Mouse (Mus musculus) midbrain, embryonic 15.5 days (tissue): ENCODE results near the gene Dhx32. TPM values are rescaled to one million over a fixed set of nuclear protein-coding genes. Genes with fewer than 3 reads are reported as not detected.
A peak's percentile ranks its signal among the peaks of the same experiment; 100 is the strongest.

Experiments used
- ATAC-seq: fragments of 200-750 bp; cut with Nextera tagmentation; replicated peaks from 2 replicates; pipeline ENCODE4 v1.8.0; 2017; ENCODE audit warnings: moderate TSS enrichment
- H3K27ac ChIP-seq: fragments of 300-500 bp; sonication (generic); 2 replicates; pipeline ENCODE4 v1.5.1; 2015; ENCODE audit warnings: mild to moderate bottlenecking, inconsistent platforms
- H3K27me3 ChIP-seq: fragments of 300-500 bp; sonication (generic); replicated peaks from 2 replicates; pipeline ENCODE4 v1.6.1; 2015; ENCODE audit warnings: inconsistent platforms
- H3K36me3 ChIP-seq: fragments of 300-500 bp; sonication (generic); replicated peaks from 2 replicates; pipeline ENCODE4 v1.6.1; 2015; ENCODE audit warnings: inconsistent platforms
- H3K4me1 ChIP-seq: fragments of 300-500 bp; sonication (generic); 2 replicates; pipeline ENCODE4 v1.6.1; 2015; ENCODE audit warnings: inconsistent platforms
- H3K4me2 ChIP-seq: fragments of 300-500 bp; sonication (generic); 2 replicates; pipeline ENCODE4 v1.6.1; 2015; ENCODE audit warnings: inconsistent platforms, mild to moderate bottlenecking, moderate library complexity
- H3K4me3 ChIP-seq: fragments of 300-500 bp; sonication (generic); 2 replicates; pipeline ENCODE4 v1.5.1; 2015; ENCODE audit warnings: mild to moderate bottlenecking, inconsistent platforms
- H3K9ac ChIP-seq: fragments of 300-500 bp; sonication (generic); 2 replicates; pipeline ENCODE4 v1.6.1; 2015; ENCODE audit warnings: mild to moderate bottlenecking, inconsistent platforms
- H3K9me3 ChIP-seq: fragments of 300-500 bp; sonication (generic); 2 replicates; pipeline ENCODE4 v1.6.1; 2016; ENCODE audit warnings: inconsistent platforms
- WGBS: fragments of 180-500 bp; shearing (Covaris S2); methylation state at CpG from one replicate; pipeline ENCODE4 v1.1.7; 2015; ENCODE audit warnings: mixed read lengths; 5-methylcytosine and 5-hydroxymethylcytosine counted together
- polyA plus RNA-seq: library from polyadenylated mRNA; unstranded; fragments of >200 nt; fragmentation: Nextera tagmentation; extraction: Ambion mirVana; gene quantifications from 2 replicates; pipeline ENCODE4 v1.2.1, GENCODE M21; 2015

The Dhx32 gene
- polyA plus RNA-seq, result 42.6 and 43.6 TPM in 2 replicates

DNA sequence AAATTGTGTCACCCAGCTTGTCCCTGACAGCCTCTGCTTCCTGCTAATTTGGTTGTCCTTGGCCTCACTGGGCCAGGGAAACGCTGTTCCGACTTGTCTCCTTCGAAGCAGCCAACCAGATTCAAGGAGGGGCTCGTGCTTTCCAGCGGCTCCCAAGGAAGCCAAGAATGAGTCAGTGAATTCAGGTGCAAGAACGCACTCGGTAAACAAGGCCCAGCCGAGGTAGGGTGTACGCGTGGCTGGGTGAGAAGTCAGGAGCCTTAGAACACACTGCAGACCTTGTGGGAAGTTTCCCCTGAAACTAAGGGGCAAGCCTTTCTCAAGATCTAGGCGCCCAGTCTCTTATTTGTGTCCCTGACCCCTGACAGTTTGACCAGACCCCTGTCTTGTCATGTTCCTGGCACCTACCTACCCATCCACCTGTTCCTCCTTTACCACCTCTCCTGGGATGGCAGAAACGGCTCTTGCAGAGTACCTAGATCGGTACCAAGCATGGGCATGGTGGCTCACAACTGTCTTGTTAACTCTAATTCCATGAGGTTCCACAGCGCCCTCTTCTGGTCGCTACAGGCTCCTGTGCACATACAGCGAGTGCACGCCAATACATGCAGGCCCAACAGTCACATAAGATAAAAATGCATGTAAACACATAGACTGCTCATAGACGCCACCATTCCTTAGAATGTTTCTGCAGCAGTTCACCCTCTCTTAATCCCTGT is at the start of gene Dhx32:
Gene Dhx32 (minus strand): TSS at position 10 of the 719 bp plus-strand sequence.
- no peak within 1 kb of the TSS for H3K4me2 ChIP-seq
- H3K36me3 ChIP-seq, result no peaks in the 10 kb centered on the region
- no peak within 1 kb of the TSS for H3K9ac ChIP-seq
- no peaks in the 10 kb centered on the region for H3K4me1 ChIP-seq
- WGBS, result 22% methylated on average over 18 of the region's 18 CpGs
- no peak within 1 kb of the TSS for H3K4me3 ChIP-seq
- ATAC-seq, result no peak
- H3K9me3 ChIP-seq, result no peaks in the 10 kb centered on the region
- no peaks in the 10 kb centered on the region for H3K27me3 ChIP-seq
- H3K27ac ChIP-seq, result no peak within 1 kb of the TSS

DNA sequence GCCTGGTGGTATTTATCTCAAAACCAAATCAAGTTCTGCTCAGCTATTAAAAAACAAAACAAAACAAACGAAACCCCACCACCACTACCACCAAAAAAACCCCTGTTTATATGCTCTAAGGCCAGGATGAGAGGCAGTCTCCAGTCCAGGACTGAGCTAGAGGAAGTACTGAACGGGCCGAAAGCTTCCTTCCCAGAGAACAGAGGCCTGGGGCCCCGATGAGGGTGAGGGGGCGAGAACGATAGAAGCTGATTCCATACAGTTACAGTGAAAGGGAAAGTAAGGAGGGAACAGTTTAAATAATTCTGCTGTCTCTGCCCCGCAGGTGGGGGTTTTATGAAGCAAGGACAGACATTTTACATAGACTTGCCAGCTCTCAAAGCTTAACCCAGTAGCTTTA is 47.1 kb upstream of the Dhx32 start:
- Histone ChIP-seq H3K9ac (no peak overlapping the region), H3K4me1 (no peaks in the 10 kb centered on the region), H3K9me3 (no peaks in the 10 kb centered on the region), H3K36me3 (no peaks in the 10 kb centered on the region), H3K4me3 (no peak overlapping the region), H3K4me2 (no peak overlapping the region), H3K27ac (no peak overlapping the region), H3K27me3 (no peaks in the 10 kb centered on the region)
- no peak for ATAC-seq
- WGBS, result 86% methylated on average over 7 of the region's 7 CpGs

DNA sequence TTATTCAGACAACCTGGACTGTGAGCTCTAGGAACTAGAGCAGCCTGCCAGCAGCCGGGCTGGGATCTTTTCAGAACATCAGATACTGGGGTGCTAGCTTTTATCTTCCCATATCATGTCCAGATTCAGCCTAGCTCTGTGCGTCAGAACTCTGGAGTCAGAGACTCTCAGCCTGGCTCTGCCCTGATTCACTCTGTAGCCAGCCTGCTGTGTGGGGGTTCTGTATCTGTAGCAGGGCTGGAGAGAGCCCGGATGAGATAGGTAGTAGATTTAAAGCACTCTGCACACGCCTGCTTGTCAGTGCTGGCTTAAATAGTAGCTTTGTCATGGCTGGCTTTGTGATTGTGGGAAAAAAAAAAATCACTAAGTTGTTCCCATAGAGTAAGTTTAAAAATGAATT is 46.0 kb upstream of the Dhx32 start:
- Histone ChIP-seq H3K27ac (no peak overlapping the region), H3K4me3 (no peak overlapping the region), H3K9me3 (no peaks in the 10 kb centered on the region), H3K4me1 (no peaks in the 10 kb centered on the region), H3K27me3 (no peaks in the 10 kb centered on the region), H3K36me3 (no peaks in the 10 kb centered on the region), H3K4me2 (no peak overlapping the region), H3K9ac (no peak overlapping the region)
- 33% methylated on average over 4 of the region's 4 CpGs for WGBS
- no peak for ATAC-seq

DNA sequence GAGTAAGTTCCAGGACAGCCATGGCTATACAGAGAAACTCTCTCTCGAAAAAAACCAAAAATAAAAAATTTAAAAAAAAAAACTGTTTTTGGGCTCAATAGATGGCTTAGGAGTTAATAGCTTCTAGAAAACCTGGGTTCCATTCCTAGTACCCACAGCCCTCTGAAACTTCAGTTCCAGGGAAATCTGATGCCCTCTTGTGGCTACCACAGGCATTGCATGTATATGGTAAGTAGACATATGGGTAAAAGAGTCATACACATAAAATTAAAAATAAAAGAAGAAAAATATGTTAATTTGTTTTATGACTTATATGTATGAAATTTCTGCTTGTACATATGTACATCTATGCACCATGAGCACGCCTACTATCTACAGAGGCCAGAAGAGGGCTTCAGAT is 42.1 kb upstream of the Dhx32 start:
- peaks cover 7% of the 10 kb centered on the region; the same call in 1 of the 2 replicates for H3K9me3 ChIP-seq
- no peak overlapping the region for H3K27ac ChIP-seq
- H3K9ac ChIP-seq, result no peak overlapping the region
- H3K27me3 ChIP-seq, result no peaks in the 10 kb centered on the region
- no peaks in the 10 kb centered on the region for H3K4me1 ChIP-seq
- ATAC-seq, result no peak
- no peak overlapping the region for H3K4me2 ChIP-seq
- H3K36me3 ChIP-seq, result no peaks in the 10 kb centered on the region
- H3K4me3 ChIP-seq, result no peak overlapping the region
- WGBS, result 97% methylated on average over 2 of the region's 2 CpGs

DNA sequence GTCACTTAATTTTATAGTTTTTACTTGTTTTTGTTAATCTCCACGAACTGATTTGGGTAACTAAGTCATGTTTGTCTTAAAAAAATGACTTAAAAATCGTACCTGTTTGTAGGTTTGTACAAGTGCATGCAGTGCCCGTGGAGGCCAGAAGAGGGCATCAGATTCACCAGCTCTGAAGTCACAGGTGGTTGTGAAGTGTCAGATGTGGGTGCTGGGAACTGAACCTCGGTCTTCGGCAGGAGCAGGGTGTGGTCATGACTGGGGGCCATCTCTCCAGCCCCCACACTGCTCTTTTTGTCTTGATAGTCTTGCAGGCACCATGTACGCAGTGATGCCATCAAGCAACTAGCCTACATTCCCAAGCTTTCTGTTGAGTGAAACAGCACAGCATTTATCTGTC is 41.2 kb upstream of the Dhx32 start:
- H3K4me3 ChIP-seq, result no peak overlapping the region
- 86% methylated on average over 6 of the region's 6 CpGs for WGBS
- H3K4me1 ChIP-seq, result no peaks in the 10 kb centered on the region
- H3K27me3 ChIP-seq, result no peaks in the 10 kb centered on the region
- H3K36me3 ChIP-seq, result no peaks in the 10 kb centered on the region
- H3K9me3 ChIP-seq, result peaks cover 7% of the 10 kb centered on the region; the same call in 1 of the 2 replicates
- H3K4me2 ChIP-seq, result no peak overlapping the region
- H3K9ac ChIP-seq, result no peak overlapping the region
- no peak for ATAC-seq
- no peak overlapping the region for H3K27ac ChIP-seq

DNA sequence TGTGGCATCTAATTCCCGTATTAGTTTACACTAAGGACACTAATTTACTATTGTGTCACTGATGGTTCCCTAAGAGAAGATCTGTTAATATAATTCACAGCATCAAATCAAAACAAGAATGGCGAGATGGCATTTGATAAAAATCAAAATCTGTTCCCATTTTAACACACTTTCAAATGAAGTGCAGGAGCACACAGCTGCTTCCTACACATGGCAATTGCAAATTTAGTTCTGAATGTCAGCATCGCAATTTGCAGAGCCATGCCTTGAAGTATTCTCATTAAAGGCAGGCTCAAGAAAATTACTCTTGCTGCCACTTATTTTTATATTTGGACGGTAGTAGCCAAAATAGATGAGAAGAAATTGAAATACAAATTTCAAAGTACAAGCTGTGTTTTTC is 30.8 kb upstream of the Dhx32 start:
- Histone ChIP-seq H3K36me3 (no peaks in the 10 kb centered on the region), H3K4me2 (no peak overlapping the region), H3K4me1 (no peaks in the 10 kb centered on the region), H3K27ac (no peak overlapping the region), H3K9ac (no peak overlapping the region), H3K27me3 (no peaks in the 10 kb centered on the region), H3K4me3 (no peak overlapping the region), H3K9me3 (no peaks in the 10 kb centered on the region)
- WGBS, result 75% methylated on average over 4 of the region's 4 CpGs
- ATAC-seq, result no peak

DNA sequence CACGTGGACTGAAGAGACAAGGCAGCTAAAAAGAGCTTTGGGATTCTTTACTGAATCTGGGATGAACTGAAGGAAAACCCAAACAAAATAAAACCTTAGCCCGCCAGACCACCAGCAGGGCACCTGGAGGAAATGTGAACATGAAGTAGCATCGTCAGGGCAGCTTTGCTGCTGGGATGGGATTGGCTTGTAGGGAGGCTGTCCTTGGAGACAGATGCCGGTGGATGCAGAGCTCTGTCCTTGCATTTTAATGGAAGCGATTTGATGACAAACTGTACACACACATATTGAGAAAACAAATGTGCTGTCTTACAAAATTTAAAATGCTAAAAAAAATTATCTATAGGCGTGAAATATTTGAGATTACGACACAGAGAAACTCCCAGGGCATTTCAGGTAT is 30.4 kb upstream of the Dhx32 start:
- WGBS, result 60% methylated on average over 7 of the region's 7 CpGs
- Histone ChIP-seq H3K9me3 (no peaks in the 10 kb centered on the region), H3K4me1 (no peaks in the 10 kb centered on the region), H3K27me3 (no peaks in the 10 kb centered on the region), H3K4me3 (no peak overlapping the region), H3K9ac (no peak overlapping the region), H3K36me3 (no peaks in the 10 kb centered on the region), H3K4me2 (no peak overlapping the region), H3K27ac (no peak overlapping the region)
- ATAC-seq, result no peak

DNA sequence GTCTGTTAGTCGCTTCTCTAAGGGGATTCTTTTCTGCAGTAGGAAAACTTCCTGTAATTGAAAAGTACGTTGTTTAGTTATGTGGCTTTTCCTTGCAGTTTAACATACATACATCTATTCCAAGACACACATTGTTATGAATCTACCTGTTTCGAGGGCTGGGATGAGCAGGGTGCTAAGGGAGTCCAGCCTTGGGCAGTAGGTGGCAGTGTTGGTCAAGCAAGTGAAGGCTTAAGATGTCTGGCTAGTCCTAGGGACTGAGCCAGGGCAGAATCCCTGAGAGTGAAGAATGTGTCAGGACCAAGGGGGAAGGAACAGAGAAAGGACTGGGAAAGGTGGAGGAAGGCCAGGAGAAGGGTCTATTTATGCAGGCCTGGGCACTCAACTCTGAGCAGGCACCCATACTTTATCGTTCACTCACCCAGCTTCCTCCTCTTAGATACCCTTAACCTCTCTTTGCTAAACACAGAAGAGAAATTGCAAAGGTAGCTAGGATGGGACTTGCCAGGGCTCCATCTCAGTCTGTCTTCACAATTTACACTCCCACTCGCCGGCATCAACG is 23.2 kb upstream of the Dhx32 start:
- peak; percentile 56; the same call in 1 of the 2 replicates for ATAC-seq
- no peak overlapping the region for H3K9ac ChIP-seq
- 59% methylated on average over 7 of the region's 7 CpGs for WGBS

DNA sequence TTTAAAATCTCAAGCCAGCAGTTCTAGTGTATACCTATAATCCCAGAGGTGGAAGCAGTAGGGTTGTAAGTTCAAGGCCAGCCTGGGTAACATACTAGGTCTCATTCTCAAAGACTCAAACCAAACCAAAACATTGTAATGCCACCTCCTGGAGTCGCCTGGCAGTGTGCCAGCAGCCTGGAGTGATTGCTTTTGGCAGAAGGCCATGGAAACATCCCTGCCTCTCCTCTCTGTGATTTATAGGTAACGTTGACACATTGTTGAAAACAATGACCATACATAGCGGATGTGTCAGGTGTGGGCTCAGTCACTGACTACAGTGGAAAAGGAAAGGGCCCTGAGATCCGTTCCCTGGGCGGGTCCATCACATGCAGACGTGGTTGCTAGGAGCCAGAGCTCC is 19.3 kb upstream of the Dhx32 start:
- WGBS, result 65% methylated on average over 6 of the region's 6 CpGs
- H3K36me3 ChIP-seq, result no peaks in the 10 kb centered on the region
- no peak for ATAC-seq
- H3K9ac ChIP-seq, result no peak overlapping the region
- no peak overlapping the region for H3K4me2 ChIP-seq
- no peaks in the 10 kb centered on the region; the same call in 1 of the 2 replicates for H3K4me1 ChIP-seq
- H3K9me3 ChIP-seq, result no peaks in the 10 kb centered on the region
- no peaks in the 10 kb centered on the region for H3K27me3 ChIP-seq
- H3K4me3 ChIP-seq, result no peak overlapping the region
- H3K27ac ChIP-seq, result no peak overlapping the region

More for the DNA sequence above, 23.2 kb upstream of the Dhx32 start:
- H3K27me3 ChIP-seq, result no peaks in the 10 kb centered on the region
- H3K4me2 ChIP-seq, result no peak overlapping the region
- no peaks in the 10 kb centered on the region for H3K9me3 ChIP-seq
- no peak overlapping the region for H3K27ac ChIP-seq
- no peaks in the 10 kb centered on the region; the same call in 1 of the 2 replicates for H3K4me1 ChIP-seq
- no peaks in the 10 kb centered on the region for H3K36me3 ChIP-seq
- H3K4me3 ChIP-seq, result no peak overlapping the region

DNA sequence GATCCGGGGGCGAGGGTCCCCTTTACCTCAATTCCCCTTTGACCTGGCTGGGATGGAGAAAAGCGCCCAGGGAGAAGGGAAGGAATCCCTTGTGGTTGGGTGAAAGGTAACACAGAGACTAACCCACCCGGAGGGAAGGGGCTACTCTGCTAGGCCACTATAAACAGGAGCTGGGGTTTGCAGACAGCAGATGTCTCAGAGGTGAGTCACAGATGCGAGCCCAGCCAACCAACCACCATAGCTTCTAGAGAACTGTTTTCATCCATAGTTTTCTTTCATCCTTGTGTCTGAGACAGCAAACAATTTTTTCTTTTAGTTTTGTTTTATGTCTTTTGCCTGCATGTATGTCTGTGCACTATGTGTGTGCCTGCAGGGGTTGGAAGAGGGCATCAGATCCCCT is 17.4 kb upstream of the Dhx32 start:
- WGBS, result 79% methylated on average over 5 of the region's 5 CpGs
- Histone ChIP-seq H3K4me2 (no peak overlapping the region), H3K36me3 (no peaks in the 10 kb centered on the region), H3K9ac (no peak overlapping the region), H3K27ac (no peak overlapping the region), H3K27me3 (no peaks in the 10 kb centered on the region), H3K9me3 (no peaks in the 10 kb centered on the region), H3K4me1 (no peaks in the 10 kb centered on the region; the same call in 1 of the 2 replicates), H3K4me3 (no peak overlapping the region)
- no peak for ATAC-seq

DNA sequence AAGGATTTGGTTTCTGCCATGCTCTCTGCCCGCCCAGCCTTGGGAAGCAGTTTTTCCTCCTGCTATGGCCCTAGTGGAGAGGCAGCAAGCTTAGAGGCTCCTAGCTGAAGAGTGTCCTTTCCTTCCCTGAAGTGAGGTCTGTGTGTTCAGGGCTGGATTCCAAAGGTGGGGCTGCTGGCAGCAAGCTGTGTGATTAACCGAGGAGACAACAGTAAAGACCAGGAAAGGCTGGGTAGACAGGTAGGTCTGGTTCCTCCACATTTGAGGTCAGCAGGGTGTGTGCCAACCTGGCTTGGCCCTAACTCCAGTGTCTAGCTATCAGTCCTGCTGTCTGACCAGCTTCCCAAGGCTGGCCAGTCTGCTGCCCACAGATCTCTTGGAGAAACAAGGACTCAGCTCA is 12.2 kb upstream of the Dhx32 start:
- Histone ChIP-seq H3K4me3 (no peak overlapping the region), H3K36me3 (no peaks in the 10 kb centered on the region), H3K4me1 (peaks cover 4% of the 10 kb centered on the region; the same call in 1 of the 2 replicates), H3K9me3 (no peaks in the 10 kb centered on the region), H3K27me3 (no peaks in the 10 kb centered on the region), H3K4me2 (no peak overlapping the region), H3K9ac (no peak overlapping the region), H3K27ac (no peak overlapping the region)
- WGBS, result 89% methylated on average over 2 of the region's 2 CpGs
- ATAC-seq, result no peak

DNA sequence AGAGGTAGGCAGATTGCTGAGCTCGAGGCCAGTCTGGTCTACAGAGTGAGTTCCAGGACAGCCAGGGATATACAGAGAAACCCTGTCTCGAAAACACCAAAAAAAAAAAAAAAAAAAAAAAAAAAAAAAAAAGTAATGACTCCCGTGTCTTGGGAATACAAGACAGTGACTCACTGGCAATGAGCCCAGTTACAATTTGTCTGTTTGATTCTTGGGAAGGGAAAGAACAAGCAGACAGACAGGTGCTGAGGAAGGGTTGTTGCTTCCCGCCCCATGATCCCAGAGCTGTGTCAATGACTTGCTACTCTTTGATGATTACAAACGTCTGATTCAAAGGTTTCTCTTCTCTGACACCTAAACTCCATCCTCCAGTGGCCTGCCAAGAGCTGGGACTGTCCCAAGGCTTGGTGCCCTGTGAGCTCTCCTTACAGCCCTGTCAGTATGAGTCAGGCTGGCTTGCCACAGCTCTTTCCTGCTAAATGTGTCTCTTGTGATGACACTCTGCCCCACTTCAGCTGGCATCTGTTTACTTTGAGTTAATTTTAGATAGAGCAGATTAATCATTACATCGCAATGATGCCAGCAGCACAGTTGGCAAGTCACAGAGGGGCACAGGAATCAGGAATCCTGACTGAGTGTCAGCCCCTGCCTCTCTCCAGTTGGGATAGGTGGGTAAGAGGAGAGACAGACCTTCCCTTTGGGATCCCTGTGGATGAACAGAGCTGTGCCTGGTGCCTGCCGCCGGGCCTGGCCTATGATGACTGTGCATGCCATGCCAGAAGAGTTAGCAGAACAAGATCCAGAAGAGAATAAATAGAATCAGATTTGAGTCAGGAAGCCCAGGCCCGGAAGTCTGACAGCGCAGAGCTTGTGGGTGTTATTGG is 11.0 kb upstream of the Dhx32 start:
- Histone ChIP-seq H3K4me3 (no peak overlapping the region), H3K27me3 (no peaks in the 10 kb centered on the region), H3K4me2 (no peak overlapping the region), H3K9ac (no peak overlapping the region), H3K9me3 (no peaks in the 10 kb centered on the region), H3K36me3 (no peaks in the 10 kb centered on the region), H3K4me1 (peaks cover 4% of the 10 kb centered on the region; the same call in 1 of the 2 replicates), H3K27ac (no peak overlapping the region)
- ATAC-seq, result no peak
- WGBS, result 74% methylated on average over 10 of the region's 10 CpGs
